29 mouse cellular contexts compared by ENCODE assay signal in the genomic region with DNA sequence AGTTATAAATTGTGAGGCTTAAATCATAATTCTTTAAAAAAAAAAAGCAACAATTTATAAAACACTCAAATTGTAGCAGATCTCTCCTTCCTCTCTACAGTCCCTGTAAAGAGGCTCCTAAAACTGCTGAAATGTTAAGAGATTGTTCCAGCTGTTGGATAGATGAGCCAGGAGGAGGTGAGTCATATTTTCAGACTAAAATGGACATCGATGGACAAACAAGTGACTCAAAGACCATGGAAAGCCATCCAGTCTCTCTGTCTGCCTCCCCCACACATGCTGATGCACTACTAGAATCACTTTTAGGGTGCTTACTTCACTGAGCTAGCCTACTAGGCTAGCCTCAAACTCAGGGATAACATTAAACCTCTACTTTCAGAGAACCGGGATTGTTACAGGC.
DNase-seq lines count a peak whose midpoint lies in the region; TF ChIP-seq lines count a peak whose summit lies in the region.
"Had no signal": no experiment of that assay in that cellular context is flagged by ENCODE, and none has a peak within 500 bp of the region (broad histone marks: within the 10 kb centered on the region; RNA-seq: fewer than 3 reads in every experiment).

No protein-coding gene starts in this region.

- H3K4me3 ChIP-seq in heart, embryonic 10.5 days: no peak overlapping the region
- no peak overlapping the region for H3K4me3 ChIP-seq in heart, adult 2 months
- H3K4me3 ChIP-seq: embryonic facial prominence, embryonic 10.5 days; embryonic facial prominence, embryonic 13.5 days; erythroblast, embryonic 14.5 days; forebrain, embryonic 12.5 days; forebrain, embryonic 15.5 days; heart, embryonic 12.5 days; heart, embryonic 15.5 days; hindbrain, embryonic 15.5 days; intestine, embryonic 15.5 days had no signal

- no peaks in the 10 kb centered on the region for H3K9me3 ChIP-seq in heart, embryonic 10.5 days
- H3K9me3 ChIP-seq: embryonic facial prominence, embryonic 10.5 days; embryonic facial prominence, embryonic 13.5 days; forebrain, embryonic 12.5 days; forebrain, embryonic 15.5 days; heart, embryonic 15.5 days; hindbrain, embryonic 15.5 days; intestine, embryonic 15.5 days had no signal

- H3K4me1 ChIP-seq in heart, embryonic 10.5 days: no peaks in the 10 kb centered on the region
- no peaks in the 10 kb centered on the region for H3K4me1 ChIP-seq in heart, adult 2 months (ENCODE audit: control insufficient read depth, insufficient read depth, low read length)
- H3K4me1 ChIP-seq: embryonic facial prominence, embryonic 10.5 days; embryonic facial prominence, embryonic 13.5 days; forebrain, embryonic 15.5 days; heart, embryonic 12.5 days; heart, embryonic 15.5 days; intestine, embryonic 15.5 days had no signal

- no peak for TF ChIP-seq CTCF in heart, adult 2 months (IDR thresholded peaks at IDR 0.05)

- H3K9ac ChIP-seq in heart, adult 2 months (ENCODE audit: low read depth, low read length): no peak overlapping the region
- H3K9ac ChIP-seq: embryonic facial prominence, embryonic 13.5 days; forebrain, embryonic 12.5 days; forebrain, embryonic 15.5 days; heart, embryonic 12.5 days; heart, embryonic 15.5 days; hindbrain, embryonic 15.5 days; intestine, embryonic 15.5 days had no signal

- intact Hi-C loops in heart, postnatal 10 days (cut with DNase I): no loop called here
- intact Hi-C loops in heart, adult 2 months (cut with DNase I): no loop called here

- TF ChIP-seq EP300 in heart, adult 2 months (IDR thresholded peaks at IDR 0.05; ENCODE audit: insufficient read depth, low read depth, low read length): no peak

- no peaks in the 10 kb centered on the region for H3K36me3 ChIP-seq in heart, embryonic 10.5 days
- no peaks in the 10 kb centered on the region for H3K36me3 ChIP-seq in heart, adult 2 months (ENCODE audit: control insufficient read depth, insufficient read depth, low read length)
- H3K36me3 ChIP-seq: embryonic facial prominence, embryonic 10.5 days; embryonic facial prominence, embryonic 13.5 days; forebrain, embryonic 12.5 days; forebrain, embryonic 15.5 days; G1E; heart, embryonic 12.5 days; heart, embryonic 15.5 days; hindbrain, embryonic 15.5 days; intestine, embryonic 15.5 days had no signal

- H3K79me2 ChIP-seq in heart, adult 2 months (replicated peaks; ENCODE audit: control insufficient read depth, insufficient read depth, low read length): no peaks in the 10 kb centered on the region

- H3K27me3 ChIP-seq in heart, embryonic 10.5 days (ENCODE audit: insufficient read depth, poor library complexity, severe bottlenecking): no peaks in the 10 kb centered on the region
- no peaks in the 10 kb centered on the region for H3K27me3 ChIP-seq in heart, adult 2 months (ENCODE audit: control insufficient read depth, insufficient read depth, low read length)
- H3K27me3 ChIP-seq: CH12.LX; embryonic facial prominence, embryonic 13.5 days; forebrain, embryonic 12.5 days; forebrain, embryonic 15.5 days; heart, embryonic 12.5 days; heart, embryonic 15.5 days; hindbrain, embryonic 15.5 days; intestine, embryonic 15.5 days; Patski had no signal

- WGBS in heart, embryonic 10.5 days: 90% methylated on average over 2 of the region's 2 CpGs
- 73% methylated on average over 2 of the region's 2 CpGs for WGBS in heart, adult 2 months

- H3K27ac ChIP-seq in heart, embryonic 10.5 days: no peak overlapping the region
- H3K27ac ChIP-seq in heart, adult 2 months: no peak overlapping the region
- H3K27ac ChIP-seq: embryonic facial prominence, embryonic 10.5 days; embryonic facial prominence, embryonic 13.5 days; forebrain, embryonic 12.5 days; forebrain, embryonic 15.5 days; heart, embryonic 15.5 days; hindbrain, embryonic 15.5 days; intestine, embryonic 15.5 days had no signal

- TF ChIP-seq POLR2A in heart, adult 2 months (IDR thresholded peaks at IDR 0.05; ENCODE audit: insufficient read depth, low read depth, low read length): no peak

- DNase-seq in heart, adult 18-20 months: peak; percentile 21 to 51
- no peak for DNase-seq in heart, embryonic 10.5 days (ENCODE audit: low spot score)
- DNase-seq in heart, postnatal 10 days: peak; percentile 31 to 33
- no peak for DNase-seq in heart, adult 2 months
- peak; percentile 11 for DNase-seq in brain, adult 2 months (ENCODE audit: low read depth, low spot score)
- DNase-seq in cerebellum, postnatal 14 days: no peak
- DNase-seq: adrenal gland, postnatal 10 days; adrenal gland, postnatal 36 days; B cell, adult 2 months; cerebellum, adult 11 months; cerebellum, adult 2 months; cerebellum, adult 9-11 months; cerebellum, postnatal 36 days; embryo, embryonic 11 days; gastrocnemius, postnatal 25 days; kidney, adult 11 months; kidney, adult 8-10 months had no signal

Comparison
In these comparisons a context has a peak if more than half of its experiments do, and no peak if none do; other contexts are left out.
1. DNase-seq: peak in heart, adult 18-20 months (2 of 2), heart, postnatal 10 days (2 of 2) and brain, adult 2 months (single experiment); none in heart, embryonic 10.5 days (single experiment), heart, adult 2 months (0 of 2) and cerebellum, postnatal 14 days (0 of 2).